Mouse (Mus musculus): ENCODE data around the gene Gm45753. TPM values are rescaled to one million over a fixed set of nuclear protein-coding genes. Genes with fewer than 3 reads are reported as not detected.

The Gm45753 gene
- total and polyA plus RNA-seq, 2 experiments from 2014 or later = not detected

DNA sequence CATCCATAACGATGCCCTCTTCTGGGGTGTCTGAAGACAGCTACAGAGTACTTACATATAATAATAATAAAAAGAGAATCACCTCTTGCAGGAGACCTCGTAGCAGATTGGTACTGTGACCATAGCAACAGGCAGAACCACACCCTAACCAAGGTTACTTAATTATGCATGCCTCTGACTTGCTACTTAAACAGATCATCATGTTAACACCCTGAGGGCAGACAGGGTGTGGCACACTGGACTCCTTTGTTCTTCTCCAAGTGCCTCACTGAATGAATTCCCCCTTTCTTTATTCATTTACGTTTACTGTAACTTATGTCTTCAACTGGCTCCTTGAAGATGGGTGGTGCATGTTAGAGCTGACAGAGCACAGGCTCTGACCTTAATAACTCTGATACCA lies 75.0 kb downstream of the Gm45753 start:
- H3K4me2 ChIP-seq (ENCODE audit: low read depth, low read length) = no peak overlapping the region
- no peak overlapping the region for H3K9ac ChIP-seq (replicated peaks; ENCODE audit: low read depth, low read length)
- H3K27me3 ChIP-seq (ENCODE audit: control insufficient read depth, insufficient read depth, low read length) = no peaks in the 10 kb centered on the region
- no peak for ATAC-seq (ENCODE audit: insufficient read depth, low read depth)
- H3K9me3 ChIP-seq (replicated peaks; ENCODE audit: control insufficient read depth, low read length) = no peaks in the 10 kb centered on the region
- H3K4me1 ChIP-seq (ENCODE audit: control insufficient read depth, insufficient read depth) = no peaks in the 10 kb centered on the region
- no peaks in the 10 kb centered on the region for H3K36me3 ChIP-seq (replicated peaks; ENCODE audit: control insufficient read depth, insufficient read depth, low read length)
- no peak for DNase-seq (ENCODE audit: low spot score)
- no peak overlapping the region for H3K4me3 ChIP-seq (ENCODE audit: low read depth, low read length)
- TF ChIP-seq EP300 (IDR thresholded peaks at IDR 0.05; ENCODE audit: low read depth) = no peak
- no peak for TF ChIP-seq CTCF (IDR thresholded peaks at IDR 0.05; ENCODE audit: low read depth)
- no peak overlapping the region for H3K27ac ChIP-seq (ENCODE audit: low read depth)
- WGBS = 69% methylated on average over 3 of the region's 3 CpGs

Other genes with a start within 250 kb of the Gm45753 start
- not detected in 2 replicates for gene Mtnr1a, start 239.3 kb downstream of the Gm45753 start, total RNA-seq (2014; rRNA removed; ENCODE audit: low replicate concordance)
- not detected in 2 replicates for gene Mtnr1a, start 239.3 kb downstream of the Gm45753 start, polyA plus RNA-seq (2015; fragmentation: Nextera tagmentation; extraction: Ambion mirVana)
- not detected in 2 replicates for gene F11, start 46.4 kb downstream of the Gm45753 start, total RNA-seq (2014; rRNA removed; ENCODE audit: low replicate concordance)
- gene F11, start 46.4 kb downstream of the Gm45753 start, polyA plus RNA-seq (2015; fragmentation: Nextera tagmentation; extraction: Ambion mirVana) = not detected in 2 replicates
- not detected in 2 replicates for gene Klkb1, start 13.6 kb downstream of the Gm45753 start, total RNA-seq (2014; rRNA removed; ENCODE audit: low replicate concordance)
- not detected in 2 replicates for gene Klkb1, start 13.6 kb downstream of the Gm45753 start, polyA plus RNA-seq (2015; fragmentation: Nextera tagmentation; extraction: Ambion mirVana)
- gene Cyp4v3, start 24.8 kb upstream of the Gm45753 start, total RNA-seq (2014; rRNA removed; ENCODE audit: low replicate concordance) = 0.15 and 1.3 TPM in 2 replicates
- 0.65 and 0.83 TPM in 2 replicates for gene Cyp4v3, start 24.8 kb upstream of the Gm45753 start, polyA plus RNA-seq (2015; fragmentation: Nextera tagmentation; extraction: Ambion mirVana)
- gene Fam149a, start 73.8 kb upstream of the Gm45753 start, total RNA-seq (2014; rRNA removed; ENCODE audit: low replicate concordance) = 4.9 and 7.3 TPM in 2 replicates
- gene Fam149a, start 73.8 kb upstream of the Gm45753 start, polyA plus RNA-seq (2015; fragmentation: Nextera tagmentation; extraction: Ambion mirVana) = 2.4 and 2.6 TPM in 2 replicates
- 2.9 and 6.6 TPM in 2 replicates for gene Tlr3, start 102.6 kb upstream of the Gm45753 start, total RNA-seq (2014; rRNA removed; ENCODE audit: low replicate concordance)
- gene Tlr3, start 102.6 kb upstream of the Gm45753 start, polyA plus RNA-seq (2015; fragmentation: Nextera tagmentation; extraction: Ambion mirVana) = 2.3 and 2.9 TPM in 2 replicates
- 385 and 419 TPM in 2 replicates for gene Sorbs2, start 199.3 kb upstream of the Gm45753 start, total RNA-seq (2014; rRNA removed; ENCODE audit: low replicate concordance)
- gene Sorbs2, start 199.3 kb upstream of the Gm45753 start, polyA plus RNA-seq (2015; fragmentation: Nextera tagmentation; extraction: Ambion mirVana) = 205 and 228 TPM in 2 replicates